Mouse (Mus musculus) CH12.LX (cell line): ENCODE measurements around the gene Pusl1.

Experiments
- BHLHE40 ChIP-seq: IDR thresholded peaks from 2 replicates; pipeline ENCODE4 v1.6.1; 2011; ENCODE audit warnings: mild to moderate bottlenecking, low read depth, low read length, improper control_type of control experiment
- CTCF ChIP-seq, 2 experiments: IDR thresholded peaks in 1 of 2; conservative IDR thresholded peaks in 1 of 2; 2 replicates each; pipeline ENCODE4 v1.5.1; 2011 to 2012; ENCODE audit warnings: low read depth in 2 of 2, low read length in 2 of 2, improper control_type of control experiment in 1 of 2, inconsistent platforms in 1 of 2, mild to moderate bottlenecking in 1 of 2, moderate library complexity in 1 of 2
- EP300 ChIP-seq: IDR thresholded peaks from 2 replicates; pipeline ENCODE4 v1.6.1; 2011; ENCODE audit warnings: low read length, improper control_type of control experiment
- NELFE ChIP-seq: IDR thresholded peaks from 2 replicates; pipeline ENCODE4 v1.6.1; 2011; ENCODE audit warnings: low read depth, low read length, improper control_type of control experiment
- POLR2A ChIP-seq: IDR thresholded peaks from 2 replicates; pipeline ENCODE4 v1.6.1; 2011; ENCODE audit warnings: low read depth, mild to moderate bottlenecking, improper control_type of control experiment, low read length
- POLR2AphosphoS2 ChIP-seq: IDR thresholded peaks from 2 replicates; pipeline ENCODE4 v1.6.1; 2011; ENCODE audit warnings: low read depth, low read length, improper control_type of control experiment
- USF1 ChIP-seq: IDR thresholded peaks from 2 replicates; pipeline ENCODE4 v1.6.1; 2014; ENCODE audit warnings: low read depth, mild to moderate bottlenecking, inconsistent platforms, low read length, improper control_type of control experiment
- USF2 ChIP-seq: conservative IDR thresholded peaks from 2 replicates; pipeline ENCODE4 v1.6.1; 2011; ENCODE audit warnings: low read depth, low read length, improper control_type of control experiment
- ZKSCAN1 ChIP-seq: IDR thresholded peaks from 2 replicates; pipeline ENCODE4 v1.6.1; 2012; ENCODE audit warnings: low read depth, inconsistent platforms, low read length, improper control_type of control experiment, borderline replicate concordance
- ZNF384 ChIP-seq: IDR thresholded peaks from 2 replicates; pipeline ENCODE4 v1.6.1; 2012; ENCODE audit warnings: low read depth, low read length, improper control_type of control experiment, inconsistent platforms

DNA sequence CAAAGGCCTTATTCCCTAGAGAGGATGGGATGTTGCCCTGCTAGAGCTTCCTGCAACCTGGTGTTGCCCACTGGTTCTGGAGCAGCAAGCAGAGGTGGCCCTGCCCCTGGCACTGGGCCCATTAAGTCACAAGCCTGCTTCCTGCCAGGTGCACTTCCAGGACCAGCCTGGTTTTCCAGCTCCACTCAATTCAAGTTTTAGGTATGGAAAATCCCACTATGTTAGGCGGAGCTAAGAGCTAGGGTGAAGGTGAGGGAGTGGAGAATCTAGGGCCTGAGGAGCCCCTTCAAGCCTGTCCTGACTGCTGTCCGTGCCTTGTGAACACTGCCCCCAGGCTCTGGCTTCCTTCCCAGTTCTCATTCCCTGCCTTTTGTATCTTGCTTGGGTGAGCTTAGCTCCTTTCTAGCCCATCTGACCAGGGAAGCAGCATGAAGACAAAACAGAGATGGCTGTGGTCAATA, 39.6 kb downstream of the Pusl1 start:
- TF ChIP-seq CTCF (conservative IDR thresholded peaks at IDR 0.05 in 1 of 2, IDR thresholded peaks at IDR 0.05 in 1 of 2; ENCODE audit: low read depth in 2 of 2, low read length in 2 of 2) (no peak), USF1 (no peak), POLR2A (no peak), EP300 (no peak), ZKSCAN1 (no peak), NELFE (no peak), BHLHE40 (no peak), POLR2AphosphoS2 (no peak), USF2 (no peak), ZNF384 (no peak)
